Mouse (Mus musculus) bone marrow, adult 2 months (tissue): ENCODE results near the gene Slc7a15.

Source experiments
- CTCF ChIP-seq: fragments of 200-500 bp; IDR thresholded peaks from 2 replicates; pipeline ENCODE4 v1.5.1; 2011; ENCODE audit warnings: low read length, control low read depth; ENCODE audit not compliant: control insufficient read depth, insufficient read depth
- POLR2A ChIP-seq: fragments of 200-500 bp; IDR thresholded peaks from 2 replicates; pipeline ENCODE4 v1.6.1; 2011; ENCODE audit warnings: low read depth, mild to moderate bottlenecking, control low read depth, low read length, borderline replicate concordance; ENCODE audit not compliant: control insufficient read depth

GRCm38 (mm10) chr12:8488652-8488980 is 110.2 kb downstream of the Slc7a15 start:
- TF ChIP-seq CTCF (no peak), POLR2A (no peak)
